Mouse (Mus musculus) spleen, adult 2 months (tissue): ENCODE measurements at regions not wholly inside any gene's neighbourhood (a gene's known extent, or its start where the extent isn't known, plus 50 kb on each side); places are given as distances from the start of the nearest gene placed in this dataset.

Experiments
- CTCF ChIP-seq: fragments of 200-500 bp; IDR thresholded peaks from 2 replicates; pipeline ENCODE4 v1.5.1; 2011; ENCODE audit warnings: mild to moderate bottlenecking, inconsistent platforms; ENCODE audit not compliant: insufficient read depth, insufficient read length, insufficient replicate concordance; ENCODE audit errors: extremely low read depth
- POLR2A ChIP-seq: fragments of 200-500 bp; IDR thresholded peaks from 2 replicates; pipeline ENCODE4 v1.6.1; 2011; ENCODE audit warnings: low read depth, low read length, inconsistent platforms

DNA sequence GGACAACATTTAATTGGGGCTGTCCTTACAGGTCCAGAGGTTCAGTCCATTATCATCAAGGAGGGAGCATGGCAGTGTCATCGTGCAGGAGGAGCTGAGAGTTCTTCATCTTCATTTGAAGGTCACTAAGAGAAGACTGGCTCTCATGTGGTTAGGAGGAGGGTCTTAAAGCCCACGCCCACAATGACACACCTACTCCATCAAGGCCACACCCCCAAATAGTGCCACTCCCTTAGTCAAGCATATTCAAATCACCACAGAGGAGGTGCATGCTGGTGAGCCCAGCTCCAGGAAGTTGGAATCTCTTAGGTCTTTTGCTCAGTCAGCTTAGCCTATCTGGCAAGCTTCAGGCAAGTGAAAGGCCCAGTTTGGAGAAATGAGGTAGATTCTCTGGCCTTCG is 488.4 kb downstream of the Ajap1 start:
- TF ChIP-seq POLR2A (no peak), CTCF (no peak)
